Mouse (Mus musculus) layer of hippocampus, adult 2 months (tissue): ENCODE measurements around the gene Lrsam1. TPM values are rescaled to one million over a fixed set of nuclear protein-coding genes. Genes with fewer than 3 reads are reported as not detected.
A peak's percentile ranks its signal among the peaks of the same experiment; 100 is the strongest.

Experiments
- DNase-seq, 2 experiments: peaks; one replicate each; pipeline ENCODE4 v3.0.0; 2022; ENCODE audit warnings: low spot score in 2 of 2
- H3K27ac ChIP-seq: fragments of 200-600 bp; 2 replicates; pipeline ENCODE4 v1.8.1; 2022
- H3K4me3 ChIP-seq: fragments of 200-600 bp; 2 replicates; pipeline ENCODE4 v1.8.1; 2022; ENCODE audit warnings: mild to moderate bottlenecking
- CTCF ChIP-seq: fragments of 200-600 bp; conservative IDR thresholded peaks from 2 replicates; pipeline ENCODE4 v1.8.1; 2022; ENCODE audit warnings: antibody characterized with exemption, mild to moderate bottlenecking, moderate library complexity
- total RNA-seq, 2 experiments: library from RNA; stranded (reverse); gene quantifications; 2 replicates each; pipeline ENCODE4 v1.2.3; 2021

Gene Lrsam1
- total RNA-seq, 2 experiments from 2014 or later = 36.8 to 37.9 TPM

DNA sequence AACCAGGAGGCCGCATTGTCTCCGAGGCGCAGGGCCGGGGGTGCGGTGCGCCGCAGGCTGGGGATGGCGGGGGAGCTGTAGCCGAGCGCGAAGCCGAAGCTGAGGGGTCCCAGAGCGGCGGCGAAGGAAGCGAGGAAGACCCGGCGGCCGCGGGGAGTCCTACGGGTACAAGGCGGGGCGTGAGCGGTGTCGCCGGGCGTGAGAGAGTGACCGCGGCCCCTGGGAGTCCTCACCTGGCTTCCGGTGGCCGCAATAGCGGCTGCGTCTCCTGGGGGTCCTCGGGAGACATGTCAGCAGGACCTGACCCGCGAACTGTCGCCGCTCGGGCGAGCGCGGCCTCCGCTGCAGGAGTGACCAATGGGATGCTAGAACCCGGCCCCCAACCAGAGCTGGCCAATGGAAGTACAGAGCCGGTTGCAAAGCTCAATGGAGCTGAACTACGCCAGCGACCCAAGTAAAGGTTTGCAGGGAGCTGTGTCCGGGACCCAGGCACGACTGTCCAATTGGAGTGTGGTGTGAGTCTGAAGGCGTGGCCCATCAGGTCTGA lies 20.4 kb upstream of the Lrsam1 start, which contains the start of gene Slc2a8:
Gene Slc2a8 (minus strand): TSS at position 359 of the 547 bp plus-strand sequence.
- H3K27ac ChIP-seq = peak within 1 kb of the TSS; percentile 88
- peak within 1 kb of the TSS; percentile 98 for H3K4me3 ChIP-seq

DNA sequence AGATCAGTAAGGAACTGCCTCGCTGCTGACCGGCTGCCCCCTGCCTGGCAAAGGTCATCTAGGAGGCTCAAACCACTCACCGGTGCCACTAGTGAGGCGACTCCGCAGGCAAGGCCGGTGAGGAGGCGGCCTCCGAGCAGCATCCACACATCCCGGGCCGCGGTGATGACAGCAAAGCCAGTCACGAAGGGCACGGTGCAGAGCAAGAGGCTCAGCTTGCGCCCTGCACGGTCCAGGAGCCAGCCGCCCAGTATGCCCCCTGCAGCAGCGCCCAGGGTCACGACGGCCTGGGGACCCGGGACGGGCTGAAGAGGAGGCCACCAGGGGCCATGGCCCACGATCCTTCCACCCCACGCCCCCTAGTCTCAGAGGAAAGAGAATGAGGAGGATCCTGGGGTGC lies 19.9 kb upstream of the Lrsam1 start:
- Histone ChIP-seq H3K27ac (peak overlapping the region; percentile 88), H3K4me3 (peak overlapping the region; percentile 98)
- DNase-seq = no peak
- no peak for TF ChIP-seq CTCF

More for the DNA sequence above, 20.4 kb upstream of the Lrsam1 start, which contains the start of gene Slc2a8:
- no peak for TF ChIP-seq CTCF
- DNase-seq = peak; percentile 86 to 95

DNA sequence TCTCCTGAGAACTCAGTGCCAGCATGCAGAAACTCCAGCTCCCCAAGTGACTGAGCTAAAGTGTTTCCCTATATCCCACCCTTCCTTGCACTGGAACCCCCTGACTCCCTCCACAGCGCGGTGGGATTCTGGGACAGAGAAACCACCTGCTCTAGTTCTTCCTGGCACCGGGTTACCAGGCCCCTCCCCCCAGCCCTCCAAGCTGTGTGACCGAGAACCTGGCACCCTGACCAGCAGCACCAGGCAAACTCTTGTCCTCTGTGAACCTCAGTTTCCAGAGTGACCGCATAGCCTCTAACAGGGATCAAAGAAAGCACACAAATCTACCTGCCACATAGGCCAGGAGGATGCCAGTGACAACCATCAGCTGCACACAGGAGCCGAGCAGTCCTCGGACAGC lies 18.3 kb upstream of the Lrsam1 start:
- TF ChIP-seq CTCF = no peak
- Histone ChIP-seq H3K27ac (no peak overlapping the region), H3K4me3 (no peak overlapping the region)
- no peak for DNase-seq

GRCm38 (mm10) chr2:32978675-32979074 lies 17.3 kb upstream of the Lrsam1 start:
- no peak for DNase-seq
- no peak overlapping the region for H3K4me3 ChIP-seq
- no peak overlapping the region for H3K27ac ChIP-seq
- TF ChIP-seq CTCF = no peak

- no peak overlapping the region for H3K4me3 ChIP-seq
- TF ChIP-seq CTCF = no peak
- H3K27ac ChIP-seq = no peak overlapping the region
- no peak for DNase-seq
Measured at GRCm38 (mm10) chr2:32977114-32977513, 15.7 kb upstream of the Lrsam1 start.

DNA sequence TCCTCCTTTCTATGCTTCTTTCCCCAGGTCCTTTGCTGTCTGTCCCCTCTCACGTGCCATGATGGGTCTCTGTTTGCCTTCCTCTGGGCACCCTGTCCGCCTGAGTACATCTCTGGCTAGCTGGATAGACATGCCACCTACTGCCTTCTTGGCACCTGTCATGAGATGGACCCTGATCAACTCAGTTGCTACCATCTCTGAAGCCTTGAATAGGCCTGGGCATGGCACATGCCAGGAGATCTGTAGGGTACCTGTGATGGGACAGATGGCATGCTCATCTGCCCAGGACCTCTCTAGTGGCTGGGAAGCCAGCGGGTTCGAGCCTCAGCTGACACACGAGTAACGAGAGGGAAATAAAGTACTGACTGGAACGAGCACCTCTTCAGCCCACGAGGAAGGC lies 12.8 kb upstream of the Lrsam1 start:
- H3K27ac ChIP-seq = no peak overlapping the region
- H3K4me3 ChIP-seq = no peak overlapping the region
- no peak for DNase-seq
- no peak for TF ChIP-seq CTCF

DNA sequence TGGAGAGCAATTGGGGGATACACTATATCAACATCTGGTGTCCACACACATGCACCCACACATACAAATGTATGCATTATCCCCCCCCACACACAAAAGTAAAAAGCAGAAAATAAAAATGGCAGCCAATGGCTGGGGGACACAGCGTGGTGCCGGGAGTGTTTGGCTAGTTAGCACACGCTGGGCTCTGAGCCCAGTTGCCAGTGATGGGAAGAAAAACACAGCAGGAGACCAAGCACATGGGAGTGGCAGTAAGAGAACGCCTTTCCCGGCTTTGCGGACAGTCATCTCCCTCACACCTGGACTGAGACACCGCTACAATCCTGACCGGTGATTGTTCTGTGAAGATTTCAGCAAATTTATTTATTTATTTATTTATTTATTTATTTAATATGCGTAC lies 9.8 kb upstream of the Lrsam1 start:
- Histone ChIP-seq H3K27ac (no peak overlapping the region), H3K4me3 (no peak overlapping the region)
- TF ChIP-seq CTCF = no peak
- DNase-seq = no peak

- DNase-seq = peak in 1 of 2 experiments; percentile 23
- peak overlapping the region; percentile 28; the same call in 1 of the 2 replicates for H3K27ac ChIP-seq
- no peak for TF ChIP-seq CTCF
- no peak overlapping the region for H3K4me3 ChIP-seq
Measured at GRCm38 (mm10) chr2:32969326-32969725, 7.9 kb upstream of the Lrsam1 start.

DNA sequence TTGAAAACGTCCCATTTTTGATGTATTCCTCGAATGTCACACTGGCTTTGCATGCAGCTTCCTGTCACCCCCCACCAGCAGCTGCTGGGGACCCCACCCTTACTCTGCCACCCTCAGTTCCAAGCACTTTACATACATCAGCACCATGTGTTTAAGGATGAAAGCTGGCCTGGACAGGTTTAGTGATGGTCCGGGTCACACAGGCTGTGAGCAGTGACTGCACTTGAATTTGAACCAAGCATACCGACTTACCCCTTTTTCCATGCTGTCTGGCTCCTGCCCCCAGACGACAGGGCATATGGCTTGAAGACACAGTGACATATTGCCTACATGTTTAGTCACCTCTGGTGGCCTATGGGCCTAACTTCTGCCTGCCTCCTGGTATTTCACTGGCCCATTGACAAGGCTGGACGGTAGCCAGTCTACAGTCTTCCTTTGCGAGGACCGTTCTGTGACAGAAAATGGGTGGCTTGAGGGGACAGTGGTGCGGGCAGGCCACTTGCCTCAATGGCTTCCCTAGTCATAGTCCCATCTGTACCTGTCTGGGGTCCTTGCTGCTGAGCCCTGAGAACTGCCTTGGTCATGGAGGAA lies 6.7 kb upstream of the Lrsam1 start:
- H3K4me3 ChIP-seq = no peak overlapping the region
- TF ChIP-seq CTCF = no peak
- no peak for DNase-seq
- peak overlapping the region; percentile 100 for H3K27ac ChIP-seq

GRCm38 (mm10) chr2:32966689-32967631 lies 5.5 kb upstream of the Lrsam1 start:
- DNase-seq = peak; percentile 85 to 87
- Histone ChIP-seq H3K27ac (peak overlapping the region; percentile 100), H3K4me3 (peak overlapping the region; percentile 71)
- TF ChIP-seq CTCF = peak; percentile 72

- no peak for DNase-seq
- Histone ChIP-seq H3K4me3 (peak overlapping the region; percentile 71), H3K27ac (peak overlapping the region; percentile 100)
- no peak for TF ChIP-seq CTCF
Measured at GRCm38 (mm10) chr2:32966184-32966688, 4.8 kb upstream of the Lrsam1 start.

GRCm38 (mm10) chr2:32965511-32966183 lies 4.2 kb upstream of the Lrsam1 start:
- DNase-seq = no peak
- TF ChIP-seq CTCF = no peak
- peak overlapping the region; percentile 100; the same call in 1 of the 2 replicates for H3K27ac ChIP-seq
- H3K4me3 ChIP-seq = no peak overlapping the region; the same call in 1 of the 2 replicates
